Mouse (Mus musculus): ENCODE measurements around the gene Sgpp2.

Gene Sgpp2

DNA sequence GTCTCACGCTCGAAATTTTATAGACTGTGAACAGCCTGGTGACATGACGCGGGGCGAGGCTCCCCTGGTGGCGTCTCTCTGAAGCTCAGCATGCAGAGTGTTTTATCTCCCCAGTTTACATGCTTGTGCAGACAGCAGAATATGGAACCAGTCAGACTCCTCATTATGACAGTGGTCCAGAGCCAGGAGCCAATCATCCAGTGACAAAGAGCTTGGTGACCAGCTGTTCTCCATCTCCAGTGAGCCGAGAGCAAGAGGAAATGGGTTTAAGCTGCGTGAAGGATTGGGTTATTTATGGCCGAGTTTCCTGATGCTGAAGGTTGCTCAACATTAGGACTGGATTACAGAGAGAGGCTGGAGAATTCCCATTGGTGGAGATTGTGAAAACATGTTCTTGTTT is 28.1 kb downstream of the Sgpp2 start:
- no peak for DNase-seq (ENCODE audit: extremely low spot score)

- DNase-seq (ENCODE audit: extremely low spot score): no peak
Observed at GRCm38 (mm10) chr1:78339941-78340340, 29.8 kb downstream of the Sgpp2 start.

DNA sequence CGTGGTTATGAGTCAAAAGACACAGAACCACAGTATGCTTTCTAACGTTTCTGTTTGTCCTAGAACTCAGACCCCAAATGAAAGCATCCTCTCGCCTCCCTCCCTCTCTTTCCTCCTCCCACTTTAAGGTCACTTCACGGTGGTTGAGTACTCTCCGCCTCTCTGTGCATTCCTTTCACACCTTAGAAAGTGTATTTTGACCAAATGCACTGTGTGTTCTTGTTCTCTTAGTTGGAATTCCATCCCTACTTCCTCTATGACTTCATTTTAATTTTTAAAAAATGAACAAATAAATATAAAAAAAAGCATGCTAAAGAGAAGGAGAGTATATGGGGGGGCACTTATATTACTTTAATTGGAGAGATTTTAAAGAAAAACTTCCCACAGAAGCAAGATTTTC is 30.4 kb downstream of the Sgpp2 start:
- no peak for DNase-seq (ENCODE audit: extremely low spot score)

DNA sequence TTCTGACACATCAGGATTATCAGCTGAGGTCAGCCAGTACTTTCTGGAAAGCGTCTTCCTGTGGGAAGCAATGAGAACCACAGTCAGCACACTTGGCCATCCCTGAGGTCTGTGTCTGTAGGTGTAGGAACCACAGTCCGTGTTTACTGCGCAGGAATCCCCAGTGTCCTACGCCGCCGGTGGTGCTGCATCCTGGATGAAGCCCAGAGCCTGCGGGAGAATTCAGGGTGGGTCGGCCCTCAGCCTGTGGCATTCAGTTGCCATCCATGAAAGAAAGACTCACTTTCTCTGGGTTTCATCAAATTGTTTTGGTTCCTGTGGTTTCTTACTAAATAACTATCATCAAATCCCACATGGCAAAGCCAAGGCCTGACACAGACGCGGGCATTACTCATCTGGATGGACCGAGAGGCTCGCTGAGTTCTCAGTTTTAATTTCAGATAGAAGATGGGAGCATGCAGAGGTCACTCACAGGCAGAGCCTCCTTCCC is 37.2 kb downstream of the Sgpp2 start:
- no peak for DNase-seq (ENCODE audit: extremely low spot score)

- no peak for DNase-seq (ENCODE audit: extremely low spot score)
Observed at GRCm38 (mm10) chr1:78349219-78349618, 39.1 kb downstream of the Sgpp2 start.

- no peak for DNase-seq (ENCODE audit: extremely low spot score)
Observed at GRCm38 (mm10) chr1:78353254-78353653, 43.1 kb downstream of the Sgpp2 start.

GRCm38 (mm10) chr1:78355123-78355522 is 45.0 kb downstream of the Sgpp2 start:
- DNase-seq (ENCODE audit: extremely low spot score): no peak

GRCm38 (mm10) chr1:78357415-78357814 is 47.3 kb downstream of the Sgpp2 start:
- DNase-seq (ENCODE audit: extremely low spot score): no peak

- no peak for DNase-seq (ENCODE audit: extremely low spot score)
Observed at GRCm38 (mm10) chr1:78357868-78358267, 47.7 kb downstream of the Sgpp2 start.

GRCm38 (mm10) chr1:78363965-78364889 is 54.1 kb downstream of the Sgpp2 start:
- DNase-seq (ENCODE audit: extremely low spot score): peak; percentile 12

GRCm38 (mm10) chr1:78367806-78368205 is 57.7 kb downstream of the Sgpp2 start:
- no peak for DNase-seq (ENCODE audit: extremely low spot score)

DNA sequence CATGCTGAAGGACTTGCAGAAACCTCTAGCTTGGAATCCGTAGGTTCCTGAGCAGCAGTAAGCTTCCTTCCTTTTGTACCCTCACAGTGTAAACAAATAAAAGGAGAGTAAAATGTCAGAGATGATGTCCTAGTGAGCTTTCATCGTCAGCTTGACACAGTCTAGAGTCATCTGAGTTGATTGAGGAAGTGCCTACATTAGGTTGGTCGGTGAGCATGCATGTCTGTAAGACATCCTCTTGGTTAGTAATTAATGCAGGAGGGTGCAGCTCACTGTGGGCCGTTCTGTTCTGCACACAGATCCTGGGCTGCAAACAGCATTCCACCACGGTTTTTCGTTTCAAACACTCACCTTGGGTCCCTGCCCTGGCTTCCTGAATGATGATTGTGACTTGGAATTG is 60.0 kb downstream of the Sgpp2 start:
- no peak for DNase-seq (ENCODE audit: extremely low spot score)

DNA sequence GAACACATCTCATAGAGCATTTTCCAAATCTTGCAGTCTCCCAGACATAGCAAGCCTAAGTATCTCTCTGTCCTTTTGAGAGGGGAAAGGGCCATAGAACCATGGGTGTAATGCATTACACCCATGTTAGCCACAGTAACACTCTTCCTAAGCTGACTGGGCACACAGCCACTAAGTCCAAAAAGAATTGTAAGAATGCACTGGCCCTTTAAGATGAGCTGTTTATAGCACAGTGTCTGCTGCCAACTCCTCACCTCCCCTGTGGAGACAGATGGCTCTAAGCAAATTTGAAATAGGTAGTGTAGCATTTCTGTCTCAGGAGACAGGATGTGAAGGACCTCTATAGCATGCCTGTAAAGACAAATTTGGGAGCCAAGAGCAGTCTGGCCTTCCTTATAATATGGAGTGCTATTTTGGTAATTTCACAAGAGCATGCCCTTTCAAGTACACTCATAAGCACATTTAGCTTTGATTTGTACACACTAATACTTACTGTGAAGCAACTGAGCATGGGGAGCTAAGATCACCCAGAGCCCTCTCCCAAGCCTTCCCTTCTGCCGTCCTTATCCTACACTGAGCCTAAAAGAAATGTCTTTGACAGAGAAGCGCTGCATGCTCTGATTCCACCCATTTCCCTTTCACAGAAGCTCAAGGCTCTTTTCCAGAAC is 61.6 kb downstream of the Sgpp2 start:
- no peak for DNase-seq (ENCODE audit: extremely low spot score)

DNA sequence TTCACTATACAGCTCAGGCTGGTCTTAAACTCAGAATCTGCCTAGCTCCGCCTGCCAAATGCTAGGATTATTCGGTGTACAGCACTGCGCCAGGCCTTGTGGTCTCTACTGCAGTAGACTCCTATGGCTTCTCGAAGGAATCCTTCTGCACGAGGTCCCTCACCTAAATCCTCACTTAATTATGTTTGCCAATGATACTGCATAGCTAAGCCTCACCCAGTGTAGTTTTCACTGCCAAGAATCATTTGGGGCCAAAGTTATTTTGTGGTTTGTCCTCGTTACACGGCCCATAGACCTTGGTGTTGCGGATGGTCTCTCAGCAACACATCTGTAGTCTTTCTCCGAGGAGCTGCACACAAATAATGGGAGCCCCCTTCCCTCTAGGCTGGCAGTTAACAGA is 62.2 kb downstream of the Sgpp2 start:
- no peak for DNase-seq (ENCODE audit: extremely low spot score)

GRCm38 (mm10) chr1:78373836-78374235 is 63.7 kb downstream of the Sgpp2 start:
- no peak for DNase-seq (ENCODE audit: extremely low spot score)

- DNase-seq (ENCODE audit: extremely low spot score): no peak
Observed at GRCm38 (mm10) chr1:78375058-78375457, 64.9 kb downstream of the Sgpp2 start.

- DNase-seq (ENCODE audit: extremely low spot score): no peak
Observed at GRCm38 (mm10) chr1:78380950-78381349, 70.8 kb downstream of the Sgpp2 start.

GRCm38 (mm10) chr1:78387854-78388253 is 77.7 kb downstream of the Sgpp2 start:
- no peak for DNase-seq (ENCODE audit: extremely low spot score)

DNA sequence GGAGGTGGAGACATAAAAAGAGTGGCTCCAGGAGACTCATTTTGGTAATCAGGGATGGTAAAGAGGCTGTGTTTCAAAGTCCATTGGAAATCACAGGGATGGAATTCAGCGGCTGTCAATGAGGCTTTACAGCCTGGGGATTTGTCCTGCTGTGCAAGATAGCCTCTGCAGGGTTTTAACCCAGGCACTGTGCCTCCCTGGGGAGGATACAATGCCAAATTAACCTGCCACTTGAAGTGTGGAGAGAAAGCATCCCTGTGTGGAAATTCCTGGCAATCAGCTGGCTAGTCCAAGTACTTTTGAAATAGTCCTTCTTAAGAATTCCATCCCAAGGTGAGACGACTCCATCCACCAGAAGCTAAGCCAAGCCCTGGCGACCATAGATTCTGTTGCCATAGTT is 78.7 kb downstream of the Sgpp2 start:
- DNase-seq (ENCODE audit: extremely low spot score): no peak

- DNase-seq (ENCODE audit: extremely low spot score): no peak
Observed at GRCm38 (mm10) chr1:78395191-78395735, 85.1 kb downstream of the Sgpp2 start.

DNA sequence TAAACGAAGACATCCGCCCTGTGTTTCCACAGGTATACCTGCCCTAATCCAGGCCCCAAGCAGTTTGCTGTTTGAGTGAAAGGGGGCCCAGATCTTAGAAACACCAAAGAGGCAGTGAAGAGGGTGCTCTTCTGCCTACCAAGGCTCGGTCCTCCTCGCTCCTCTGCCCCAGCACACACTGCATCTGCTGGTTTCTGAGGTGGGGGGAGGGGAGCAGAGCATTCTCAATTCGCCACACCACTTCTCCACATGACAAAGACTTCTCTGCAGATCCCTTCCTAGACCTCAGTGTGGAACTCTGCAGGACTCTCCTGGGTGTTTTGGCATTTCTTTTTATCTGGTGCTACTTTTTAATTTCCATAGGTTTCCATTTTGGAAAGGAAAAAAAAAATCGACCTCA is 85.6 kb downstream of the Sgpp2 start:
- peak; percentile 44 for DNase-seq (ENCODE audit: extremely low spot score)

DNA sequence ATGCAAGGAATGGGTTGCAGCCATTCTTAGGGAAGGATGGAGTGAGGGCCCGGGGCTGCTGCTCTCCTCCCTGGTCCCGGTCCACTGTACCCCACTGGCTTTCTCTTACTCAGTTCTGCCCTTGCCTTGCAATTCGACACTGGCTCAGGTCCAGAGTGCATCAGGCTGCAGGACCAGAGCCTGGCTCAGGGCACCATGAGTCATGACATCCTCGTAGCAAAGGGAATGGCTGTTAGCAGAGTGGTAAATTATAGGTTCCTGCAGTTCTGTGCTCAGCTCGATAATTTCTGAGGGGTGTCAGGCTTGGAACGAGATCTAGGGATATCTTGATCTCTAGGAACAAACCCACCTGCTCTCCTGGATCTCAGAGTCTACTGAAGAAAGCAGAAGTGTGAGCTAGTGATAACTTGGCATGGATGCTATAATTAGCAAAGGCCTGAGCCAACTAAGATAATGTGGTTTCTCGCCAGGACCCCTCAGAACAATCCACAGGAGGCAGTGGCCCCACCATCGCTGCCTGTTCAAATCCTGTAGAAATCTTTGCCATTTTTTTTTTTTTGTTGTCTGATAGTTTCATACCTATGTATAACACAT is 86.3 kb downstream of the Sgpp2 start:
- peak; percentile 17 for DNase-seq (ENCODE audit: extremely low spot score)
